10 mouse cellular contexts compared by ENCODE assay signal in the genomic region with DNA sequence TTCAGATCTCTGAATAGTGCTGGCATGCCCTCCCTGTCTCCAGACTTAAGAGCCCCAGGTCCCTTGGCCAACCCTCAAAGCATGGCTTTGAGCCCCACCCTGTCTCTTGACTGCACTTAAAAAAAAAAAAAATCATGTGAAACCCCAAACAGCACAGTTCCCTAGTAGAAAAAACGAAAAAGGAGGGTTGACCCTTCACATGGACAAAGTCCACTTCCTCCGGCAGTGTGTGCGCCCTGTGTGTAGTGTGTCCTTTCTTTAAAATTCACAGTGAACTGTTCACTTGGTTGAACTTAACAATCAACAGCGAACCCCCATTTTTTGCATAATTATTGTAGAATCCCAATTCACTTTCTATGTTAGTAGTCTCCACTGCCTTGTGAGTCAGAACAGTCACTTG. TPM values are rescaled to one million over a fixed set of nuclear protein-coding genes. Genes with fewer than 3 reads are reported as not detected.
DNase-seq lines count a peak whose midpoint lies in the region; ATAC-seq lines count a peak whose summit lies in the region.
"Had no signal": no experiment of that assay in that cellular context is flagged by ENCODE, and none has a peak within 500 bp of the region (broad histone marks: within the 10 kb centered on the region; RNA-seq: fewer than 3 reads in every experiment).

No protein-coding gene starts in this region.

- H3K4me2 ChIP-seq in intestine, embryonic 16.5 days (ENCODE audit: low read depth, low read length), result peak overlapping the region; percentile 99; the same call in 1 of the 2 replicates
- H3K4me2 ChIP-seq in intestine, embryonic 15.5 days (replicated peaks), result no peak overlapping the region
- H3K4me2 ChIP-seq in embryonic facial prominence, embryonic 14.5 days (ENCODE audit: low read depth, low read length), result peak overlapping the region; percentile 97
- H3K4me2 ChIP-seq in hindbrain, embryonic 15.5 days, result peak overlapping the region; percentile 92
- peak overlapping the region; percentile 94 for H3K4me2 ChIP-seq in midbrain, embryonic 14.5 days (ENCODE audit: low read length)

- H3K36me3 ChIP-seq in intestine, embryonic 16.5 days (ENCODE audit: control insufficient read depth, insufficient read depth, low read length), result no peaks in the 10 kb centered on the region
- no peaks in the 10 kb centered on the region for H3K36me3 ChIP-seq in intestine, embryonic 15.5 days
- H3K36me3 ChIP-seq in embryonic facial prominence, embryonic 14.5 days (ENCODE audit: control insufficient read depth, insufficient read depth, low read length), result no peaks in the 10 kb centered on the region
- H3K36me3 ChIP-seq in hindbrain, embryonic 15.5 days, result no peaks in the 10 kb centered on the region
- no peaks in the 10 kb centered on the region for H3K36me3 ChIP-seq in midbrain, embryonic 14.5 days (ENCODE audit: control insufficient read depth, insufficient read depth, low read length)

- H3K27ac ChIP-seq in intestine, embryonic 16.5 days (ENCODE audit: low read length), result no peak overlapping the region
- H3K27ac ChIP-seq in intestine, embryonic 15.5 days, result no peak overlapping the region
- H3K27ac ChIP-seq in embryonic facial prominence, embryonic 14.5 days (replicated peaks; ENCODE audit: low read depth, low read length), result no peak overlapping the region
- H3K27ac ChIP-seq in hindbrain, embryonic 15.5 days (replicated peaks), result no peak overlapping the region
- no peak overlapping the region for H3K27ac ChIP-seq in midbrain, embryonic 14.5 days (replicated peaks; ENCODE audit: low read depth, low read length)

- no peak overlapping the region for H3K4me3 ChIP-seq in intestine, embryonic 16.5 days (ENCODE audit: low read length)
- no peak overlapping the region for H3K4me3 ChIP-seq in intestine, embryonic 15.5 days (replicated peaks)
- H3K4me3 ChIP-seq in embryonic facial prominence, embryonic 14.5 days (ENCODE audit: low read depth, low read length), result peak overlapping the region; percentile 58
- peak overlapping the region; percentile 63 for H3K4me3 ChIP-seq in hindbrain, embryonic 15.5 days
- peak overlapping the region; percentile 52; the same call in 1 of the 2 replicates for H3K4me3 ChIP-seq in midbrain, embryonic 14.5 days (replicated peaks; ENCODE audit: low read depth, low read length)

- H3K9me3 ChIP-seq in intestine, embryonic 16.5 days (ENCODE audit: control insufficient read depth, low read length), result no peaks in the 10 kb centered on the region
- H3K9me3 ChIP-seq in intestine, embryonic 15.5 days, result no peaks in the 10 kb centered on the region
- no peaks in the 10 kb centered on the region for H3K9me3 ChIP-seq in embryonic facial prominence, embryonic 14.5 days (ENCODE audit: control insufficient read depth, low read length)
- no peaks in the 10 kb centered on the region for H3K9me3 ChIP-seq in hindbrain, embryonic 15.5 days
- no peaks in the 10 kb centered on the region for H3K9me3 ChIP-seq in midbrain, embryonic 14.5 days (ENCODE audit: control insufficient read depth, low read length)

- no peak overlapping the region for H3K9ac ChIP-seq in intestine, embryonic 16.5 days (ENCODE audit: low read depth, low read length)
- no peak overlapping the region for H3K9ac ChIP-seq in intestine, embryonic 15.5 days
- no peak overlapping the region; the same call in 1 of the 2 replicates for H3K9ac ChIP-seq in embryonic facial prominence, embryonic 14.5 days (ENCODE audit: low read depth, low read length)
- no peak overlapping the region for H3K9ac ChIP-seq in hindbrain, embryonic 15.5 days
- H3K9ac ChIP-seq in midbrain, embryonic 14.5 days (replicated peaks; ENCODE audit: low read length), result no peak overlapping the region

- H3K4me1 ChIP-seq in intestine, embryonic 16.5 days (ENCODE audit: control insufficient read depth, insufficient read depth, low read length), result peaks cover 15% of the 10 kb centered on the region
- H3K4me1 ChIP-seq in intestine, embryonic 15.5 days (replicated peaks), result peaks cover 12% of the 10 kb centered on the region; the same call in 1 of the 2 replicates
- H3K4me1 ChIP-seq in embryonic facial prominence, embryonic 14.5 days (ENCODE audit: control insufficient read depth, insufficient read depth, low read length), result peaks cover 5% of the 10 kb centered on the region; the same call in 1 of the 2 replicates
- H3K4me1 ChIP-seq in hindbrain, embryonic 15.5 days (replicated peaks), result peaks cover 20% of the 10 kb centered on the region
- peaks cover 7% of the 10 kb centered on the region for H3K4me1 ChIP-seq in midbrain, embryonic 14.5 days (ENCODE audit: control insufficient read depth, insufficient read depth, low read length)

- DNase-seq in embryonic facial prominence, embryonic 14.5 days (ENCODE audit: low spot score), result no peak
- DNase-seq in midbrain, embryonic 14.5 days, result no peak
- DNase-seq in adipocyte (ENCODE audit: low spot score), result no peak
- no peak for DNase-seq in layer of hippocampus, postnatal 36 days
- DNase-seq: adrenal gland, postnatal 25 days; gastrocnemius, postnatal 10 days had no signal

- no peak for ATAC-seq in intestine, embryonic 16.5 days
- ATAC-seq in intestine, embryonic 15.5 days, result no peak
- no peak for ATAC-seq in embryonic facial prominence, embryonic 14.5 days (ENCODE audit: low read depth)
- ATAC-seq in hindbrain, embryonic 15.5 days (ENCODE audit: low FRiP score, low read depth), result no peak
- no peak for ATAC-seq in midbrain, embryonic 14.5 days (ENCODE audit: low FRiP score, low TSS enrichment)
- no peak for ATAC-seq in megakaryocyte progenitor cell, adult 5-6 weeks (replicated peaks; ENCODE audit: poor library complexity)

- WGBS in intestine, embryonic 16.5 days, result 71% methylated on average over 4 of the region's 4 CpGs
- WGBS in intestine, embryonic 15.5 days, result 65% methylated on average over 4 of the region's 4 CpGs
- WGBS in embryonic facial prominence, embryonic 14.5 days, result 65% methylated on average over 4 of the region's 4 CpGs
- 75% methylated on average over 4 of the region's 4 CpGs for WGBS in hindbrain, embryonic 15.5 days
- 62% methylated on average over 4 of the region's 4 CpGs for WGBS in midbrain, embryonic 14.5 days

- peaks cover 8% of the 10 kb centered on the region; the same call in 1 of the 2 replicates for H3K27me3 ChIP-seq in intestine, embryonic 16.5 days (replicated peaks; ENCODE audit: control insufficient read depth, insufficient read depth, low read length)
- H3K27me3 ChIP-seq in intestine, embryonic 15.5 days (replicated peaks), result peaks cover 8% of the 10 kb centered on the region
- peaks cover 27% of the 10 kb centered on the region for H3K27me3 ChIP-seq in embryonic facial prominence, embryonic 14.5 days (replicated peaks; ENCODE audit: control insufficient read depth, insufficient read depth, low read length)
- peaks cover 4% of the 10 kb centered on the region; the same call in 1 of the 2 replicates for H3K27me3 ChIP-seq in hindbrain, embryonic 15.5 days
- H3K27me3 ChIP-seq in midbrain, embryonic 14.5 days (ENCODE audit: control insufficient read depth, insufficient read depth, low read length), result peaks cover 12% of the 10 kb centered on the region; the same call in 1 of the 2 replicates

RNA-seq across cellular contexts. Expression of a gene that starts 21.8 kb away (rescaled TPM):
- 20.2 and 21.2 TPM in 2 replicates for polyA plus RNA-seq in intestine, embryonic 16.5 days (2015; fragmentation: Nextera tagmentation; extraction: Ambion mirVana)
- polyA plus RNA-seq in intestine, embryonic 15.5 days (2015; fragmentation: Nextera tagmentation; extraction: Ambion mirVana), result 23.7 and 23.8 TPM in 2 replicates
- polyA plus RNA-seq in embryonic facial prominence, embryonic 14.5 days (2014; fragmentation: Nextera tagmentation; extraction: Ambion mirVana), result 48.5 and 64.6 TPM in 2 replicates
- polyA plus RNA-seq in hindbrain, embryonic 15.5 days (2015; fragmentation: Nextera tagmentation; extraction: Ambion mirVana), result 62.3 and 66.1 TPM in 2 replicates
- 63.3 and 76.3 TPM in 2 replicates for polyA plus RNA-seq in midbrain, embryonic 14.5 days (2014; fragmentation: Nextera tagmentation; extraction: Ambion mirVana)
- total RNA-seq in layer of hippocampus, postnatal 36 days (2021), result 100 to 1,000 TPM; 223 to 235 TPM
- total RNA-seq in megakaryocyte progenitor cell, adult 5-6 weeks (2015), result 4.7 and 4.8 TPM in 2 replicates
- 6.7 and 7.8 TPM in 2 replicates for total RNA-seq in megakaryocyte progenitor cell, adult 5-6 weeks (2017)

RNA-seq across cellular contexts. Expression of a gene that starts 34.3 kb away (rescaled TPM):
- 152 and 157 TPM in 2 replicates for polyA plus RNA-seq in intestine, embryonic 16.5 days (2015; fragmentation: Nextera tagmentation; extraction: Ambion mirVana)
- 132 and 142 TPM in 2 replicates for polyA plus RNA-seq in intestine, embryonic 15.5 days (2015; fragmentation: Nextera tagmentation; extraction: Ambion mirVana)
- polyA plus RNA-seq in embryonic facial prominence, embryonic 14.5 days (2014; fragmentation: Nextera tagmentation; extraction: Ambion mirVana), result 187 and 194 TPM in 2 replicates
- polyA plus RNA-seq in hindbrain, embryonic 15.5 days (2015; fragmentation: Nextera tagmentation; extraction: Ambion mirVana), result 94.6 and 96.4 TPM in 2 replicates
- polyA plus RNA-seq in midbrain, embryonic 14.5 days (2014; fragmentation: Nextera tagmentation; extraction: Ambion mirVana), result 99.3 and 114 TPM in 2 replicates
- total RNA-seq in layer of hippocampus, postnatal 36 days (2021), result 10 to 100 TPM; 79.1 to 83.4 TPM
- total RNA-seq in megakaryocyte progenitor cell, adult 5-6 weeks (2015), result 108 and 136 TPM in 2 replicates
- 71.6 and 83.0 TPM in 2 replicates for total RNA-seq in megakaryocyte progenitor cell, adult 5-6 weeks (2017)

Comparison
In these comparisons a context has a peak if more than half of its experiments do, and no peak if none do; other contexts are left out.
1. H3K4me3 ChIP-seq: peak in embryonic facial prominence, embryonic 14.5 days (single experiment), hindbrain, embryonic 15.5 days (single experiment) and midbrain, embryonic 14.5 days (single experiment); none in intestine, embryonic 16.5 days (single experiment) and intestine, embryonic 15.5 days (single experiment).